Mouse (Mus musculus): ENCODE measurements around the gene Rbm20.

Gene Rbm20

DNA sequence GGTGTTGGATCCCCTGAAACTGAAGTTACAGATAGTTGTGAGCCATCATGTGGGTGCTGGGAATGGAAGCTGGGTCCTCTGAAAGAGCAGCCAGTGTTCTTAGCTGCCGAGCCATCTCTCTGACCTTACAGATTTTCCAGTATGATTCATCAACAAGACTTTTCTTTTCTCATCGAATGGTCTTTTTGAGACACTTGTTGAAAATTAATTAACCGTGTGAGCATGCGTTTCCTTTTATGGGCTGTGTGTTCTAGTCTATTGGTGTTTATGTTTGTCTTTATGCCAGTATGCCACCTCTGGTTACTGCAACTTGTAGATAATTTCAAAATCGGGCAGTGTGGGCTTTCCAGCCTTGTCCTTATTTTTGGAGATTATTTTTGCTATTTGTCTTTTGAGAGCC, 45.1 kb downstream of the Rbm20 start:
- no peak for DNase-seq

DNA sequence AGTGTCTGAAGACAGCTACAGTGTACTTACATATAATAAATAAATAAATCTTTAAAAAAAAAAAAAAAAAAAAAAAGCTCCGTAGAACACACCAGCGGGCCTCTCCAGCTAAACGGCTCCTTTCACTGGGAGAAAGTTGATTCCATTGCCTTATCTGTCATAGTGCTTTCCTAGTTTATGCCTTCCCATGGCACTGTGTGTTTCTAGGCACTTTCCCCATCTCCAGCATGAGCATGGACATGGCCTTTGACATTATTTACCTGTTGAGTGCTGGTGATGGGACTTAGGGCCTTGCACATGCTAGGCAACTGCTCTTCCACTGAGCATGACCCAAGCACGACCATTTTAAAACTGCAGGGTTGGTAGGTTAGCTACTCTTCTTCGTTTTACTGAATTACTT, 46.9 kb downstream of the Rbm20 start:
- no peak for DNase-seq

DNA sequence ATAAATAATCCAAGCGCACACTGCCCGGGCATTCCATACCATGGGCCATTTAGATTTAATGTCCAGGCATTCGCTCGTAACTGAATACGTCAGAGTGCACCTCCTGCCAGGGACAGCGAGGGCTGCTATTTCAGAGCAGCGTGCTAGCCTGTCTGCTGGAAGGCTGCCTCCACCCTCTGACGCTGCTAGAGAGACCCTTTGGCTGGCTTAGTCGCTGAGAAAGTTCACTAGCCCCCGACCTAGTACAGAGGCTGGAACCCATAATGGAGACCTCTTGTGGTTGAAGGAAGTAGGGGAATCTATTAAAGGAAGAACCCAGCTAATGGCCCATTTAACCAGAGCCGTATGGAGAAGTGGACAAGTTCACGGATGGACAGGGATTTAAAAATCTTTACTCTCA, 49.2 kb downstream of the Rbm20 start:
- no peak for DNase-seq

DNA sequence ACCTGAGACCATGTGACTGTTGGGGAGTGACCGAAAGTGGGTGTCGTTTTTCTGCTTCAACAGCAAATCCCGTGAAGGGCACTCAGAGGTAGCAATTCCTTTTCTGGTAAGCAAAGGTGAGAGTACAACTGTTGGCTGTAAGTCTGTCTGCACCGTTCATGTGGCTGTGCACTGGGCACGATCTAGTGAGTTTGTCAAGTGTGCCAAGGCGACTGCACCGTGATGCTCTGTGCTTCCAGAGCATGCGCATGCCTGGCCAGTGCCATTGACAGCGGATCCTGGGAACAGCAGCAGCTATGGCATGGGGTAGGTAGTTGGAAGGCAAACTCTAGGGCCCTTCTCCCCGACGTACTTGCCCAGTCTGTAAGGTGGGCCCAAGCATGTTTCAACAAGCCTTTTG, 49.6 kb downstream of the Rbm20 start:
- no peak for DNase-seq

DNA sequence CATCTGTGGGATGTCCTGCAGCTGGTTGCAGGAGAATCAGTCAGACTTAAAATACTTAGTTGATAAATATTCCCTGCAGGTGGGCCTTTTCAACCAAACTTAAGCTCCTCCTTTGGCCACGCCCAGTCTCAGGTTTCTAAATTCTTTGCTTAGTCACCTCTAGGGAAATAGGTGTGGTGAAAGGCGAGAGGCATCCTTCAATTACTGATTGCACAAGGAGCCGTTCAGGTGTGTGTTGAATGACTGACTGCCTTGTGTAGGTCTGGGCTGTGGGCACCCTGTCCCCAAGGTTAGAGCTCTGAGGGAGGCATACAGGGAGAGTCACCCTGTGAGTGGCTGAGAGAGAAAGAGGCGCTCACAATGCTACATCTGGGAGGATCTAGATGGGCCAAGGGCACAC, 50.2 kb downstream of the Rbm20 start:
- DNase-seq = no peak

DNA sequence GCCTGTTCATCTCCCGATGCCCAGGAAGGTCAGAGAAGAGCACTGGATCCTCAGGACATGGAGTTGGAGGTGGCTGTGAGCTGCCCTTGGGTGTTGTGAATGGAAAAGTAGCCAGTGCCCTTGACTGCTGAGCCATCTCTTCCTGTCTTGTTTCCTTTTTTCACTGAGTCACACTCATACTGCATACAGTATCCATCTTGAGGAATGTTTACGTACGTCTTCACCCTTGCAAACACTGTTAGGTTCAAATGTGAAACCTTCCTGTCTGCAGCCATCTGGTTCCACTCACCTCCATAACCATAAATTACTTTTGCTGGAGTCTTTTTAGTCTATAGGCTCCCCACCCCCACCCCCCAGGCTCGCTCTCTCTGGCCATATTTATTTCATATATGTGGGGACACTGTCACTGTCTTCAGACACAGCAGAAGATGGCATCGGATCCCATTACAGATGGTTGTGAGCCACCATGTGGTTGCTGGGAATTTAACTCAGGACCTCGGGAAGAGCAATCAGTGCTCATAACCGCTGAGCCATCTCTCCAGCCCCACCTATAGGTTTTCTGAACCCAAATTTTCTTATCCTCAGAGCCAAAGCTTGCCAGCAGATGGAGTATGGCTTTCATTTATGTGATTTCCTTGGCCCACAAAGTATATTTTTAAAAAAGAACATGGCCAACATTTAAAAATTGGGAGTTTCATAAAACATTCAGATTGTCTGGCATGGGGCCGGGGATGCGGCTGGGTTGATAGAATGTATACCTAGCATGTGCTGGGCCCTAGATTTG, 51.0 kb downstream of the Rbm20 start:
- DNase-seq = no peak

DNA sequence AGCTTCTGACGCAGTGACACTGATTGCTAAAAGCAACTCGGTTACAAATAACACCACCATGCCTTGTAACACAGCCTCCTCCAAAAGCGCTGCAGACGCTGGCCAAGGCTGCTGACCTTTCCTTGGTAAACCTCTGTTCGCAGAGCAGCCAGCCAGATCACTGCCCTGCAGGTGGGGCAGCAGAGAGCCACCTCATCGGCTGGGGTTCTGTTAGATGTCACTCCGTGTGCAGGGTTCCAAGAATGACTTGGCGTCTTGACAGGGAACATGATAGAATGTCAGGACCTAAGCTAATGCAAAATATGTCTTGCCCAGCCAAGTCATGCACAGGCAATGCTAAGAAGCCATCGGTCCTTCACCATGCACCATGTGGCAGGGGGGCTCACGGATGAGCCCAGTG, 52.8 kb downstream of the Rbm20 start:
- no peak for DNase-seq

DNA sequence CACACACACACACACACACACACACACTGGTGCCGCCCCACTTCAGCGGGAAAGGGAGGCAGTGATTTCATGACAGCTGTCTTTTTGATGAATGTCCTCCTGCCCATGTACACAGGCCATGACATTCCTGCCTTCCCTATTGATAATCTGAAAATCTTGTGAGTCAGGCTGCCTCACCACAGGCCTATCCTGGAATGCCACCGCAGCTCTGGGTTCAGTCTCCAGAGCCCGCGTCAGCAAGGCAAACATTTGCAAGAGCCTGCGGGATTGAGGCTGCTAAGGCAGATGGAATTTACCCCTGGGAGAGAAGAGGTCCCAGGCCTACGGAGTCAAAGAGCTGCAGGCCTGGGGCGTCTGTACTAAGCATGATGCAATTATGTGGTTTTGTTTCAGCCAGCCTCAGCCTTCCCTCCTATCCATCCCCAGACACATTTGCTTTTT, 54.7 kb downstream of the Rbm20 start:
- no peak for DNase-seq

DNA sequence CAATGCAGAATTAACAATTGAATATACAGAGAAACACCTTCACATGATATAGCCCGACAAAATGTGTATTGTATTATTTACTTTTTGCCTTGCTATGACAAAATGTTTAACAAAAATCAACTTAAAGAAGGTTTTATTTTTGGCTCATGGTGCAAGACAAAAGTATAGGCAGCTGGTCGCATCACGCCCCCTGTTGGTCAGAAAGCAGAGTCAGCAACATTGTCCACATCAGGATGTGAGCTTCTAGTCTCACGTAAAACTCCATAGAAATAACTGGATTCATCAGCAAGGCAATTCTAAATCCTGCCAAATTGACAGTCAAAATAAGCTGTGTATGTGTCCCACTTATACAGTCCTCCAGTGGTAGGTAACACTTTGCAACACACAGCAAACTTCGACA, 57.7 kb downstream of the Rbm20 start:
- DNase-seq = no peak

DNA sequence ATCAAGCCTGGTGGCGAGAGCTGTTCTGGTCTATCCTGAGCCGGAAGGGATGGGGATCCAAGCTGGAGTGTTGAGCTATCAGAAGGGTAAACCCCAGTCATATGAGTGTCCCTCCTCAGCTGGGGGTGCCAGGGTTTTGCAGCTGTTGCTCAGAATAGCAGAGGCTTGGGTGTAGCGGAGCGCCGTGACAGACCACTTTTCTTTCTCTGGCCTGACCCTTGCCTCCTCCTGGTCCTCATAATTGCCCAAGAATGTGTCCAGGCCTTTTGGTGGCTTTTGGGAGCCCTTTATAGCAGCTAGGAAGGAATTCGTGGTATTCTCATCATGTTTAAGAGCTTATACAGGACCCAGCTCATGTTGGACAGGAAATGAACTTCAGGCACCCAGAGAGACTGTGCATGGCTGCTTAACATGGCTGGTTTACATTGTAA, 61.6 kb downstream of the Rbm20 start:
- DNase-seq = no peak

DNA sequence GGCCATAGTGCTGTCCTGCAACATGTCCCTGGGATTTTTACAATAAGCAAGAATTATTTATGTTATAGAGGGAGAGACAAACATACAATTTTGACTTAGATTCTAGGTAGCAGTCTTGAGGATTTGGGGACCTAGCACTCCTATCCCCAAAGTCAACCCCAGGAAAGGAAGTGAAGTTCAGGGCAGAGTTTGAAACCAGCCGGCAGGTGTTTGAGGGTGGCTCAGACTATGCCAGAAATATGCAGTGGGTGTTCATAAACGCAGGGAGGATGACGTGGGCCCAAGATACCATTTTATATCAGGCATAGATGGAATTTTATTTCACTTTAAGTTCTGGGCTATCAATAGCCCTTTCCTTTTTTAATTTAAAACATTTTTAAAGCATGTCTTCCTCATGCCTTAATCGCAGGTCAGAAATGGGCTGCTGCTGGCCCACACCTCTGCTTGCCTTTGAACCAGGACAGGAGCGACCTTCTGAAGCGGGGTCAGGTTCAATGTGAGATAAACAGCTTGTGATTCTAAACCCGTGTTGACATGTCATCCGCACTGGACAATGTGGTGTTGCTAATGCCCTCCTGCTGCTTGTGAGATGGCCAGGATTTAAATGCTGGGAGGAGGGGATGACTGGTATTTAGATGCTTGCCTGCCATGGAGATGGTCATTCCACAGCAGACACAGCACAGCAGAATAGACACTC, 62.6 kb downstream of the Rbm20 start:
- DNase-seq = no peak

DNA sequence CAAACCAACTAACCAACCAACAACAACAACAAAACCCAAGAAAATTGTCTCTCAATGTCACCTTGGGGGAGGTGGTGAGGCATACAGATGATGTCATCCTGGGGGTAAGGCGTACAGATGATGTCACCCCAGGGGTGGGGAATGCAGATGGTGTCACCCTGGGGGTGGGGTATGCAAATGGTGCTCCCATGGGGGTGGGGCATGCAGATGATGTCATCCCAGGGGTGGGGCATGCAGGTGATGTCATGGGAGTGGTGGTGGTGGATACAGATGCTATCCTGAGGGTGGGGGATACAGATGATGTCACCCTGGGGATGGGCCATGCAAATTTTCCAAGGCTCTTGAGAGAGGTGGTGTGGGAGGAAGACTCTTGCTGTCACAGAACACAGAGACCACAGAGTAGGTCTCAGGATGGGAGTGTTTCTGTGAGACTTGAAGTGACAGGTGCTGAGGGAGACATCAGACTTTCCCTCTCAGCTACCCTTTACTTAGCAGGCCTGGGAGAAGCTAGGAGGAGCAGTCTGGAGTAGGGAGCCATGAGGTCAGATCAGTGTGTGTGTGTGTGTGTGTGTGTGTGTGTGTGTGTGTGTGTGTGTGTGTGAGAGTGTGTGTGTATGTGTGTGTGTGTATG, 63.8 kb downstream of the Rbm20 start:
- no peak for DNase-seq

DNA sequence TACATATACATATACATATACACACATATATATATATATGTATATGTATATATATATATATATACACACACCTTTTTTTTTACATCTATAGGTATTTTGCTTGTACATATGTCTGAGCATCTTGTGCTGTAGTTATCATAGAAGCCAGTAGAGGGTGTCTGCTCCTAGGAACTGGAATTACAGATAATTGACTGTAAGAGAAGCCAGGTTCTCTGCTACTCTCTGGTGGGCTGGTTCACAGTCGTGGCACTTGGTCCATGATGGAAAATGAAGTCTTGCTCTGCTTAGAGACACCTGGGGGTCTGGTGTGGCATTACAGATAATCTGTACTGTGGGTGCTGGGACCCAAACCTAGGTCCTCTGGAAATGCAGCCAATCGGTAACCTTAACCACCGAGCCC, 64.8 kb downstream of the Rbm20 start:
- no peak for DNase-seq

DNA sequence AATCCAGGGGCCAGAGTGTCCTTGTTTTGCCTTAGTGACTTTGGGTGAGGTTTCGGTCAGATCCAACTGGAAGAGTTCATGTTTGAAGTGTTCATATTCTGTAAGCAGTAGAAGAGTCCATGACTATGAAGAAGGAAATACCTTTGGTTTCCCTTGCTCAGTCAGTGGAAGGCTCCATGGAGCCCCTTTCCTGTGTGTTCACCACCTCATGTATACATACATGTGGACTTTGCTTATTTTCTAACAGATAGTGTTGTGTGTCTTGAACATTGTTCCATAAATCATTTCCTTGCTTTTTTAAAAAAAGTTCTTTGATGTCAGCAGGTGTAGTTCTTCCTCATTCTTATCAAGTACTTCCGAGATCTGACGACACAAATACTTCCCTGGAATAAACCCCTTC, 68.2 kb downstream of the Rbm20 start:
- no peak for DNase-seq

DNA sequence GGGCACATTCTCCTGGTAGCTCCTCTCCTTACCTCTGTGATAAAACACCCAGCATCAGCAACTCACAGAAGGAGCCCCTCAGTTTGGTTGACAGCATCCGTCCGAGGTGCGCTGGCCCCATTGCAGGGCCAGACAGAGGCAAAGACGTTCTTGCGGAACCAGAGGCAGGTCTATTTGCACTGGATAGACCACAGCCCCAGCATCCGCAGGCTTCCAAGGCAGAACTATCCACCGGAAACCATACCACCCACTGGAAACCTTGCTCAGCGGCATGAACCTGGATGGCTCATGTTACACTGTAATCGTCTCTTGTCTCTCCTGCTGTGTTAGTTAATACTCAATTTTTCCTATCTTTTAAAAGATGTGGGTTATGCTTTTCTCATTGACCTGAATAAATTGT, 69.0 kb downstream of the Rbm20 start:
- no peak for DNase-seq

DNA sequence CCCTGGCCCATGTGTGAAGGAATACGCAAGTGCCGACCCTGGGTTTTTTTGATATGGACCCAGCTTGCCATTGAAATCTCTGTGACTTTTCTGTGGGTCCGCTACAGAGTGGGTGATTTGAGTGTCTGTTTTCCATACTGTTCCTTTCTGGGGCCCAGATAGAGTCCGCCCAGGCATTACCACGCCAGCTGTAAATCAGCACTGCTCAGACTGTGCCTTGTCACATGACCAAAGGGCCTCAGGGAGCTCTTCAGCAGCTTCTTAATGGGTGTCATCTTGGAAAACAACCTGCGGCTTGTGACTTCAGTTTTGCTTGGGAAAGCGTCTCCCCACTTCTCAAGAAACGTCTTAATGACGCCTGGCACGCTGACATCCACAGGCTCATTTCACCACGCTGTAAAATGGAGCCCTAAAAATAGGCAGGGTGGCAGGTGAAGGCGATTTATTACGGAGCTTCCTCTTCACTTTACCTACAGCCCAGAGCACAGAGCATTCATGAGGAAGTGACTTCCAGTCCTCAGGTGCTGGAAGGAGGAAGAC, 71.2 kb downstream of the Rbm20 start:
- no peak for DNase-seq

DNA sequence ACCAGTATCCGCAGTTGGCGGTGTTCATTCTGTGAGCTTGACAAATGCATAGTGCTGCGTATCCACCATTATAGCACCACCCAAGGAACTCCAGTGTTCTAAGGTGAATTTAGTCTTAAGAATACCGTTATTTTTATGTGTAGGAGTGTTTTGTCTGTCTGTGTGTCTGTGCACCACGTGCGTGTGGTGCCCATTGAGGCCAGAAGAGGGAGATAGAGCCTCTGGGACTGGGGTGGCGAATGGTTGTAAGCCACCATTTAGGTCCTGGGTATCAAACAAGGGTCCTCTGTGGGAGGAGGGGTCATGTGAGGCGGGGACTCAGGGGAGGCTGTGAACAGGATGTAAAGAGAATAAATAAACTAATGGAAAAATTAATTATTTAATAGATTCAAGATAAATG, 72.2 kb downstream of the Rbm20 start:
- DNase-seq = no peak

DNA sequence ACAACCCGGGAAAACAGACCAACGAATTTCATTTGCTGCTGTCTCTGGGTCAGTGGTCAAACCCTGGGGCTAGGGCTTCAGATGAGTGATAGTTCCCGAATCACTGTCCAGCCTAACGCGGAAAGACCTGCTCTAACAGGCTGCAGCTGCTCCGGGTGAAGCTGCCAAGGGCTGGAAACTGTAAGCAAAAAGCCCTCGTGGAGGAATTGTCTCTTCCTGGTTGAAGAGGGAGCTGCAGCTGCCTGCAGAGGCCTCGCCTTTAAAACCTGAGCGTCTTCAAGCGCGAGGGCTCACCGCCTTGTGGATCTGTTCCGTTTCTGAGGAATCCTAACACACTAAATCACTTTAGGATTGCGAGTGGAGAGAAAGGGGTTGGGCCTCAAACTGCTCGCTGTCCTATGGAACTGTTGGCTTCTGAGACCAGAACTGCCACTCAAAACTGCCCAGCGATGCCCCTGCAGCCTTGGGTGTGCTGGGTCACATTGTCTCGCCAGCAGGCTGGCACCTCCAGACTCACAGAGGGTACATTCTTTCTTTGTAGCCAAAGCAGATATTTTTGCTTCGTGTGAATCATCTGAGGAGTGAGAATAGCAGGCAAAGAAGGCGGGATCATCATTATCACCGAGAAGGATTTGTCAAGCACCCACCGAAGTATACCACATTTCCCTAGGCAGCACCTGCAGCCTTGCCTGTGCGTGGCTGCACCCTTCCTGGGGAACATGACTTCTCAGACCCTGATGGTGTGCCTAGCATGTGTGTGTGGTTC, 74.5 kb downstream of the Rbm20 start:
- DNase-seq = peak; percentile 28

DNA sequence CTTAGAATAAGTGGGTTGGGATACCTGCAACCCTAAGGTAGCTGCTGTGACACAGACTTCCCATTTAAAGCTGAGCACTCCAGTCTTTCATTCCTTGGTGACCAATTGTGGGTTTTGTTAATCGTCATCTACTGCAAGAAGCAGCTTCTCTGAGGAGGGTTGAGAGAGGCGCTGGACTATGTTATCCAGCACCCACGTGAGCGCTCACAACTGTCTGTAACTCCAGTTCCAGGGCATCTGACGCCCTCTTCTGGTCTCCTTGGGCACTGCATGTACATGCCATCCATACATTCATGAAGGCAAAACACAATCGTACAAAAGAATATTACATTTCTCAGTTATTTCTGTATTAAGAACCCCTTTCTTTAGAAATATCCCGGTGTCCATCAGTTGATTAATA, 75.9 kb downstream of the Rbm20 start:
- DNase-seq = no peak

DNA sequence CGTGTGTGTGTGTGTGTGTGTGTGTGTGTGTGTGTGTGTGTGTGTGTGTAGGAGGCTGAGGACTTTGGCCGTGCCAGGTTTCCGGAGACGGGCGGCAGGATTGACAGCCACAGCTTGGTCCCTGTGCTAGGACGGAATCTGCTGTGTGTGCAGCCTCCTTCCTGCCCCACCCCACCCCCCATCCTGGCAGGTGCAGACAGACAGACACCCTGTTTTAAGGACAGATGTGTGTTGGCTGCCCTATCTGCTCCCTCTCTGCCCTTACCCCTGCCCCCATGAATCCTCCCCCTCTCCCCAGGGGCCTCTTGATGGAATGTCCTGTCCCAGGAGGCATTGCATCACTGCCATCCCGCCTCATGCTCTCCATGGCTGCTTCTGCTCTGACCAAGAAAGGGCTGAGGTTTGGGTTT, 77.3 kb downstream of the Rbm20 start:
- no peak for DNase-seq

DNA sequence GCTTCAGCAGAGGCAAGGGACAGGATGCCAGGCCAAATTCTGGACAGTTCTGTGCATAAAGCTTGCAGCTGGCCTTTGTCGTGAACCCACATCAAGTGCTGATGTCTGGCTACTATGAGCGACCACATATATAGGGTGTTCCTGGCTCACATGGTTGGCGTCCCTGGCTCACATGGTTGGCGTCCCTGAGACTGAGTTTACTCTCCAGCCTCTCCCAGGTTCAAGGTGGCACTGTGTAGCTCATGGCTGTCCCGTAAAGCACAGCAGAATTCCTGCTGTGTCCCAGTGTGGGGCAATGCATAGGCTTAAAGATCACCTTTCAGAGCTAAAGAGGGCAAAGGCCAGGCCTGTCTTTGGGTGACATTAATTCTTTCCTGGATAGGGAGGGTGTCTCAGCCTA, 78.2 kb downstream of the Rbm20 start:
- DNase-seq = no peak

DNA sequence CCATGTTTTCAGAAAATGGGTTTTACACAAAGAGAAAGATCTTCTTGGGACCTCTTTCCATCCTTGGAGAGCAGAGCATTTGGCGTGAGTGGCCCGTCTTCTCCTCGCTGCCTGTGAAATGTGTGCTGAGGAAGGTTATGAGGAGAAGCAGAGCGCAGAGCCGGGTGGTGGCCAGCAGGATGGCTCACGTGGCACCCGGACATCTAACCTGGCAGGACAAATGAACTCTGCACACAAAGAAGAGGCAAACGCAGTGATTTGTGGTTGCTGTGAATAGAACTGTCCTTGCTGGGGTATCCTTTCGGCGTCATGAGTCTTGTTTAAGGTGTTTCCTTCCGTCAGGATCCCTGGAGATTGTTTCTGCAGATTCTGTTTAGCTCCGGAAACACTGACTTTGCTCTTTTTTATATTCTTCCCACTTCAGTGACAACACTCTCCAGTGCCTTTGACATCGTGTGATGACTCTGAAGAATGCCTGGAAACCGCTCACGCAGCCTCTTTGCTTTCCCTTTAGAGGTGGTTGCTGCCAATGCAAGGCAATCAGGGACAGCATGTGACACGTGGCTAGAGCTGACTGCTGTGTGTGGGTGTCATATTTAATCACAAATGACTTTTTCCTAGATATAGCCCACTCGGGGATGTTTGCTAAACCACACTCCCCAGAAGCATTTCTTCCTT, 80.5 kb downstream of the Rbm20 start:
- peak; percentile 45 for DNase-seq
